Mouse (Mus musculus): ENCODE measurements around the gene Gm14692. TPM values are rescaled to one million over a fixed set of nuclear protein-coding genes. Genes with fewer than 3 reads are reported as not detected.
"Not testable (repeated sequence)": the region's sequence is repeated elsewhere in the genome, so short reads cannot be mapped to it uniquely, and the experiment has no call there.

The Gm14692 gene
- not detected for total RNA-seq (2021)
- long read RNA-seq, experiment 1: 0 reads
- long read RNA-seq, experiment 2: 0 reads

- intact Hi-C loops (cut with DNase I); H3K27ac ChIP-seq; H3K4me3 ChIP-seq: not testable (repeated sequence)
- peak; percentile 1 for DNase-seq
These were observed at the start of gene Gm14692 for GRCm38 (mm10) chrX:67695398-67695797. Gm14692 (plus strand) TSS chrX:67695698.

GRCm38 (mm10) chrX:67693462-67693861, 2.0 kb upstream of the Gm14692 start, which contains the start of gene Gm1140:
Gm1140 (minus strand) TSS chrX:67693562.
- DNase-seq; H3K4me3 ChIP-seq; intact Hi-C loops (cut with DNase I); H3K27ac ChIP-seq: not testable (repeated sequence)

Other genes starting within 250 kb of the Gm14692 start
- gene Gm1140, start 2.1 kb upstream of the Gm14692 start, total RNA-seq (2021): not detected
- gene 4933436I01Rik, start 225.8 kb downstream of the Gm14692 start, total RNA-seq (2021): not detected